Mouse (Mus musculus): ENCODE measurements around the gene P4hb. TPM values are rescaled to one million over a fixed set of nuclear protein-coding genes. Genes with fewer than 3 reads are reported as not detected.

The P4hb gene
- 1,223 and 1,872 TPM in 2 replicates for polyA plus RNA-seq (2012; ENCODE audit: insufficient read depth, low replicate concordance)

DNA sequence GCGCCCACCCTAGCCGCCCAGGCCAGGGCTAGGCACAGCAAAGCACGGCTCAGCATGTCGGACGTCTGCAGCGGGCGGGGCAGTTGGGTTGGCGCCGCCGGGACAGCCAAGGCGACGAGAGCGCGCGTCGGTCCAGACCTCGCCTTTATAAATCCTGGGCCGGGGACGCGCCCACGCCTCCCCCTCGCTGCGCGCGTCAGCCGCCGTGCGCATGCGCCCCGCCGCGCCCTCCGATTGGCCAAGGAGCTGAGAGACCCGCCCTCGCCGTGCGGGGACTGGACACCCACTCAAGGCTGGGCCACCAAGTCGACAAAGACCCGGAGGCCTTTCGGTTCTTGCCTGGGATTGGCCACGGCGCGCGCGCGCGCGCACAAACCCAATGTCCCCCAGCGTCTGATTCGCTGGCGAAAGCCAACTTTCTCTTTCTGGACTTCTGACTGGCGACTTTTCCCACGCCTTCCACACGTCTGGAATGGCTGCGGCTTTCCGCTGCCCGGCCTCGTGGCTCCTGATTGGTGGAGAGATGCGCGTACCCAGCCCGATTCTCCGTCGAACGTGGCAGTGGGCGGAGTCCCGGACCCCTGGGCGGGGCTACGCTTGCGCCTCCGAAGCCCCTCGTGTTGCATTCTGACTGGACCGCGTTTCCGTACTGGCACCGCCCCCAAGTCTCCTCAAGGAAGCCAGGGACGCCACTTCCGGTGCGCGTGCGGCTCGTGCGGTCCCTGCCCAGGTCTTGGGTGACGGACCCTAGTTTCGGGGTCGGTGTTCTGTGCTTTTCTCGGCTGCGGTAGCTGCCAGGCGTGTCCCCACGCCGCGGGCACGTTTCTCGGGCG is at the start of gene P4hb:
Gene P4hb (minus strand): TSS at position 502 of the 833 bp plus-strand sequence.
- Histone ChIP-seq H3K9me3 (no peaks in the 10 kb centered on the region), H3K4me1 (peaks cover 72% of the 10 kb centered on the region), H3K36me3 (replicated peaks; ENCODE audit: low read length) (peaks cover 49% of the 10 kb centered on the region), H3K4me3 (replicated peaks) (peak within 1 kb of the TSS; percentile 99), H3K27me3 (replicated peaks) (no peaks in the 10 kb centered on the region)
- peak; percentile 90; the same call in 1 of the 2 replicates for TF ChIP-seq FLI1 (IDR thresholded peaks at IDR 0.05; ENCODE audit: low read length)
- no peak for TF ChIP-seq GATA1 (IDR thresholded peaks at IDR 0.05; ENCODE audit: borderline replicate concordance, low read length)

- H3K4me1 ChIP-seq: peaks cover 89% of the 10 kb centered on the region
- H3K36me3 ChIP-seq (replicated peaks; ENCODE audit: low read length): peaks cover 88% of the 10 kb centered on the region
- no peaks in the 10 kb centered on the region for H3K9me3 ChIP-seq
- H3K4me3 ChIP-seq (replicated peaks): peak overlapping the region; percentile 6
- TF ChIP-seq FLI1 (IDR thresholded peaks at IDR 0.05; ENCODE audit: low read length) (no peak), GATA1 (IDR thresholded peaks at IDR 0.05; ENCODE audit: borderline replicate concordance, low read length) (no peak)
- H3K27me3 ChIP-seq (replicated peaks): no peaks in the 10 kb centered on the region
Observed at GRCm38 (mm10) chr11:120622805-120623204, 49.8 kb upstream of the P4hb start.

DNA sequence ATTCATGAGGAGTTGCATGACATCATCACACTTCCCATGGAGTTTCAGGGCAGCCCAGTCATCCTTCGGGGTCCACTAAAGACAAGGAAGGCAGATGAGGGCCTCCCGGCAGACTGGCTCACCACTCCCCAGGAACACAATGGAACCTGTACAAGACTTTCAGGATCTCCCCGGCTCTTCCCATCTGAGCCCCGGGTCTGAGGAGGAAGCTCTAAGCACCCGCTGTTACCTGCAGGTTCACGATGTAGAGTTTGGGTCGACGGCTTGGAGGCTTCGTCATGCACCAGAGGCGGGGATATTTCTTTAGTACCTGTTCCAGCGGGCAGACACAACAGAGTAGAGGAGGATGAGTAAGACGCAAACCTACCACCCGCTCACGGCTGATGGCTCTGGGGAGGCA is 47.1 kb upstream of the P4hb start:
- H3K36me3 ChIP-seq (replicated peaks; ENCODE audit: low read length): peaks cover 78% of the 10 kb centered on the region
- no peaks in the 10 kb centered on the region for H3K27me3 ChIP-seq (replicated peaks)
- H3K9me3 ChIP-seq: no peaks in the 10 kb centered on the region
- peaks cover 84% of the 10 kb centered on the region for H3K4me1 ChIP-seq
- peak overlapping the region; percentile 29 for H3K4me3 ChIP-seq (replicated peaks)
- TF ChIP-seq GATA1 (IDR thresholded peaks at IDR 0.05; ENCODE audit: borderline replicate concordance, low read length) (no peak), FLI1 (IDR thresholded peaks at IDR 0.05; ENCODE audit: low read length) (no peak)

GRCm38 (mm10) chr11:120618619-120619535 is 45.8 kb upstream of the P4hb start:
- Histone ChIP-seq H3K36me3 (replicated peaks; ENCODE audit: low read length) (peaks cover 86% of the 10 kb centered on the region), H3K27me3 (replicated peaks) (no peaks in the 10 kb centered on the region), H3K4me1 (peaks cover 85% of the 10 kb centered on the region), H3K4me3 (replicated peaks) (peak overlapping the region; percentile 53), H3K9me3 (no peaks in the 10 kb centered on the region)
- TF ChIP-seq GATA1 (IDR thresholded peaks at IDR 0.05; ENCODE audit: borderline replicate concordance, low read length) (no peak), FLI1 (IDR thresholded peaks at IDR 0.05; ENCODE audit: low read length) (no peak)

GRCm38 (mm10) chr11:120617519-120618112 is 44.6 kb upstream of the P4hb start, which contains the start of gene Pcyt2:
Gene Pcyt2, minus strand, starts transcription at chr11:120617936.
- H3K36me3 ChIP-seq (replicated peaks; ENCODE audit: low read length): peaks cover 86% of the 10 kb centered on the region
- H3K9me3 ChIP-seq: no peaks in the 10 kb centered on the region
- TF ChIP-seq FLI1 (IDR thresholded peaks at IDR 0.05; ENCODE audit: low read length) (no peak), GATA1 (IDR thresholded peaks at IDR 0.05; ENCODE audit: borderline replicate concordance, low read length) (no peak)
- no peaks in the 10 kb centered on the region for H3K27me3 ChIP-seq (replicated peaks)
- peak within 1 kb of the TSS; percentile 97 for H3K4me3 ChIP-seq (replicated peaks)
- peaks cover 85% of the 10 kb centered on the region for H3K4me1 ChIP-seq

DNA sequence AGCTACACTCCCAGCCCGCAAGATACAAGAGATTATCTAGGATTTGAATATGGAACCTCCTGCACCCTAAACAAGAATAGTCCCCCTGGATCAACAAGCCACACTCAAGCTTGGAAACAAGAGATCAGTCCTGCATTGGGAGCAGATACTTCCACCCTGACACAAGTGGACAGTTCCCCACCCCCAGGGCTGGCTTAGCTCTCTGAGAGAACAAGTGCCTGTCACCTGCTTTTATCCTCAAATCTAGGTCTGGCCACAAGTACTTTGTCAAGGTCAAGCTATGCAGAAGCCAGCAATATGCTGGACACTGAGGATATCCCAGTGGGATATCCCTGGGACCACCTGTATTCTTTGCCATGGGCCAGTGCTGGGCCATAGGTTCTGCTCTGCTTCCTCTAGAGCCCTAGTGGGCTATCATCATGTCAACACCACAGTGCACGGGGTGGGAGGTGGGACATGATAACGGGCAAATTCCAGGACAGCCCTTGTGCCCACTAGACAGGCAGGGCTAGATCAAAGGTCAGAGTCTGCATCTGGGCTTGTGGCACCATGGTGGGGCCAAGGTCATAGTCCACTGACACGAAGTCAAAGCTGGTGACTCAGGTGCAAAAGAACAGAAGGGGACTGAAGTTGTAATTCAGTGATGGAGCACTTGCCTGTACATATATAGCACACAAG is 43.7 kb upstream of the P4hb start:
- TF ChIP-seq FLI1 (IDR thresholded peaks at IDR 0.05; ENCODE audit: low read length) (no peak), GATA1 (IDR thresholded peaks at IDR 0.05; ENCODE audit: borderline replicate concordance, low read length) (no peak)
- H3K27me3 ChIP-seq (replicated peaks): no peaks in the 10 kb centered on the region
- peaks cover 86% of the 10 kb centered on the region for H3K36me3 ChIP-seq (replicated peaks; ENCODE audit: low read length)
- no peaks in the 10 kb centered on the region for H3K9me3 ChIP-seq
- peak overlapping the region; percentile 97 for H3K4me3 ChIP-seq (replicated peaks)
- H3K4me1 ChIP-seq: peaks cover 85% of the 10 kb centered on the region

GRCm38 (mm10) chr11:120615606-120616203 is 42.7 kb upstream of the P4hb start:
- Histone ChIP-seq H3K36me3 (replicated peaks; ENCODE audit: low read length) (peaks cover 86% of the 10 kb centered on the region), H3K27me3 (replicated peaks) (no peaks in the 10 kb centered on the region), H3K4me3 (replicated peaks) (peak overlapping the region; percentile 88), H3K4me1 (peaks cover 87% of the 10 kb centered on the region), H3K9me3 (no peaks in the 10 kb centered on the region)
- TF ChIP-seq GATA1 (IDR thresholded peaks at IDR 0.05; ENCODE audit: borderline replicate concordance, low read length) (no peak), FLI1 (IDR thresholded peaks at IDR 0.05; ENCODE audit: low read length) (no peak)

DNA sequence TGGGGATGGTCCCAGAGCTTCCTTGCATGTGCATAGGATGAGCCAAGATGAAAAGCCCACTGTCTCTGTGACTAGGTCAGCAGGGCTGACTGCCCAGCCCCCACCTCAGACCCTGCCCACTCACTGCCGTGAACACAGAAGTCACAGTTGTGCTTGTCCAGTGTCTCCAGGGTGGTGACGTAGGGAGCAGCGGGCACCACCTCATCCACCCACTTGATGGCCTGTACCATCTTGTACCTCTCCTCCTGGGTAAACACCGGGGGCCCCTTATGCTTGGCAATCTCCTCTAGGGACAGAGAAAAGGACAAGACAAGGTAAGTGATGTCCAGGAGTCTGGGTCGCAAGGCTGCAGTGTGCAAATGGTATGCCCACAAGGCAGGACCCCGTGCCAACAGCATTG is 42.1 kb upstream of the P4hb start:
- Histone ChIP-seq H3K4me3 (replicated peaks) (peak overlapping the region; percentile 88), H3K27me3 (replicated peaks) (no peaks in the 10 kb centered on the region), H3K36me3 (replicated peaks; ENCODE audit: low read length) (peaks cover 86% of the 10 kb centered on the region), H3K4me1 (peaks cover 86% of the 10 kb centered on the region), H3K9me3 (no peaks in the 10 kb centered on the region)
- TF ChIP-seq FLI1 (IDR thresholded peaks at IDR 0.05; ENCODE audit: low read length) (no peak), GATA1 (IDR thresholded peaks at IDR 0.05; ENCODE audit: borderline replicate concordance, low read length) (no peak)

All from megakaryocyte, embryonic 14.5 days (primary cell).